Mouse (Mus musculus): ENCODE measurements around the gene Clic1. TPM values are rescaled to one million over a fixed set of nuclear protein-coding genes. Genes with fewer than 3 reads are reported as not detected.

Clic1 gene
- polyA plus RNA-seq (2012; rRNA removed) = 122 and 142 TPM in 2 replicates

GRCm38 (mm10) chr17:35049561-35050016 lies at the start of gene Clic1:
TSS of gene Clic1 (plus strand) at chr17:35049966.

GRCm38 (mm10) chr17:35000717-35001451 lies 48.9 kb upstream of the Clic1 start, which contains the start of gene Vars:
TSS of gene Vars (plus strand) at chr17:35000987.

GRCm38 (mm10) chr17:35016376-35016775 lies 33.4 kb upstream of the Clic1 start, which contains the start of gene Vwa7:
TSS of gene Vwa7 (plus strand) at chr17:35016579.

GRCm38 (mm10) chr17:35027277-35028068 lies 22.3 kb upstream of the Clic1 start, which contains the start of gene Sapcd1:
TSS of gene Sapcd1 (minus strand) at chr17:35028016.

GRCm38 (mm10) chr17:35046681-35047455 lies 2.9 kb upstream of the Clic1 start, which contains the start of gene Msh5:
TSS of gene Msh5 (minus strand) at chr17:35046745.

GRCm38 (mm10) chr17:35058911-35059892 lies 9.4 kb downstream of the Clic1 start, which contains the start of gene Ddah2:
TSS of gene Ddah2 (plus strand) at chr17:35059035.

GRCm38 (mm10) chr17:35064951-35065947 lies 15.5 kb downstream of the Clic1 start, which contains the start of gene Ly6g6c:
TSS of gene Ly6g6c (plus strand) at chr17:35065388.

GRCm38 (mm10) chr17:35066084-35066483 lies 16.3 kb downstream of the Clic1 start, which contains the start of gene Mpig6b:
TSS of gene Mpig6b (minus strand) at chr17:35066184.

GRCm38 (mm10) chr17:35076507-35077176 lies 26.9 kb downstream of the Clic1 start, which contains the start of gene Ly6g6e:
TSS of gene Ly6g6e (plus strand) at chr17:35076902.

GRCm38 (mm10) chr17:35077786-35078233 lies 28.0 kb downstream of the Clic1 start, which contains the start of gene Ly6g6d:
TSS of gene Ly6g6d (minus strand) at chr17:35078065.

GRCm38 (mm10) chr17:35085208-35085865 lies 35.6 kb downstream of the Clic1 start, which contains the start of gene Ly6g6f:
TSS of gene Ly6g6f (minus strand) at chr17:35085610.

GRCm38 (mm10) chr17:35088825-35089644 lies 39.3 kb downstream of the Clic1 start, which contains the start of gene Abhd16a:
TSS of gene Abhd16a (plus strand) at chr17:35089263.

GRCm38 (mm10) chr17:35108097-35108496 lies 58.3 kb downstream of the Clic1 start, which contains the start of gene Ly6g5c:
TSS of gene Ly6g5c (plus strand) at chr17:35108279.

